Mouse (Mus musculus) megakaryocyte, embryonic 14.5 days (primary cell): Measurements from ENCODE around the gene Ceacam18. TPM values are rescaled to one million over a fixed set of nuclear protein-coding genes. Genes with fewer than 3 reads are reported as not detected.

Experiments used
- H3K27me3 ChIP-seq: replicated peaks from 2 replicates; pipeline ENCODE3; 2012; ENCODE audit warnings: inconsistent platforms
- H3K36me3 ChIP-seq: replicated peaks from 2 replicates; pipeline ENCODE3; 2012; ENCODE audit warnings: low read length, inconsistent platforms, mixed read lengths
- H3K4me1 ChIP-seq: 2 replicates; pipeline ENCODE4 v1.6.1; 2012; ENCODE audit warnings: inconsistent platforms
- H3K4me3 ChIP-seq: replicated peaks from 2 replicates; pipeline ENCODE3; 2012; ENCODE audit warnings: moderate library complexity, mild to moderate bottlenecking, inconsistent platforms
- H3K9me3 ChIP-seq: 2 replicates; pipeline ENCODE4 v1.6.1; 2012; ENCODE audit warnings: inconsistent platforms
- FLI1 ChIP-seq: IDR thresholded peaks from 2 replicates; pipeline ENCODE4 v1.6.1; 2012; ENCODE audit warnings: low read length, inconsistent platforms, mixed read lengths
- GATA1 ChIP-seq: IDR thresholded peaks from 3 replicates; pipeline ENCODE4 v1.6.1; 2012; ENCODE audit warnings: mixed read lengths, low read length, inconsistent platforms, borderline replicate concordance
- polyA plus RNA-seq: library from polyadenylated mRNA; stranded (reverse); fragments of >175 nt; gene quantifications from 2 replicates; pipeline ENCODE4 v1.2.3, GENCODE M21; 2012; ENCODE audit warnings: low replicate concordance; ENCODE audit not compliant: insufficient read depth

Gene Ceacam18
- polyA plus RNA-seq, result 0.86 TPM in 1 of 2 replicates, not detected in the other

DNA sequence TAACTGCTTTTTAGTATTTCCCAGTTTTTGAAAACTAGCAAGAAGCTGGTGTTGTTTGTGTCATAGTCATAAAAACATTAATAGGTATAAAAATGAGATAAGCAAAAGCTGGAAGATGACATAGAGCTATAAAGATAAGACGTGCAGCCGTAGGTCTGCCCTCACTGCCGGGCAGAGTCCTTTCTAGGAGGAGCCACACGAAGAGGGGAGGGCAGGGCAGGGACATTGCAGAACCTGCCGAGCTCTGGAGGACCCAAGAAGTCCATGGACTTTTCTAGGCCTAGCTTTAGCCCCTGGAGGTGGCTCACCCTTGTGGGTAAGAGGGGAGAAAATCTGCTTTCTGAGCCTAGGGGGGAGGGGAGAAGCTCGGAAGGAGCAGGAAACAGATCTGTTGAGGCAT is at the start of gene Ceacam18:
Gene Ceacam18, plus strand, starts transcription at position 208 of the 400 bp plus-strand sequence.
- TF ChIP-seq GATA1 (no peak), FLI1 (no peak)
- Histone ChIP-seq H3K27me3 (no peaks in the 10 kb centered on the region), H3K4me1 (peaks cover 8% of the 10 kb centered on the region; the same call in 1 of the 2 replicates), H3K4me3 (no peak within 1 kb of the TSS), H3K36me3 (no peaks in the 10 kb centered on the region), H3K9me3 (no peaks in the 10 kb centered on the region)

- no peaks in the 10 kb centered on the region for H3K27me3 ChIP-seq
- no peak for TF ChIP-seq FLI1
- TF ChIP-seq GATA1, result no peak
- H3K4me1 ChIP-seq, result peaks cover 26% of the 10 kb centered on the region
- no peak overlapping the region for H3K4me3 ChIP-seq
- H3K9me3 ChIP-seq, result no peaks in the 10 kb centered on the region
- H3K36me3 ChIP-seq, result peaks cover 71% of the 10 kb centered on the region
These were observed 49.7 kb upstream of the Ceacam18 start for GRCm38 (mm10) chr7:43584790-43585189.

- no peak overlapping the region for H3K4me3 ChIP-seq
- H3K9me3 ChIP-seq, result peaks cover 3% of the 10 kb centered on the region; the same call in 1 of the 2 replicates
- TF ChIP-seq GATA1, result no peak
- no peak for TF ChIP-seq FLI1
- H3K4me1 ChIP-seq, result peaks cover 9% of the 10 kb centered on the region
- H3K27me3 ChIP-seq, result peaks cover 17% of the 10 kb centered on the region
- H3K36me3 ChIP-seq, result no peaks in the 10 kb centered on the region
These were observed 32.6 kb upstream of the Ceacam18 start for GRCm38 (mm10) chr7:43601884-43602283.

DNA sequence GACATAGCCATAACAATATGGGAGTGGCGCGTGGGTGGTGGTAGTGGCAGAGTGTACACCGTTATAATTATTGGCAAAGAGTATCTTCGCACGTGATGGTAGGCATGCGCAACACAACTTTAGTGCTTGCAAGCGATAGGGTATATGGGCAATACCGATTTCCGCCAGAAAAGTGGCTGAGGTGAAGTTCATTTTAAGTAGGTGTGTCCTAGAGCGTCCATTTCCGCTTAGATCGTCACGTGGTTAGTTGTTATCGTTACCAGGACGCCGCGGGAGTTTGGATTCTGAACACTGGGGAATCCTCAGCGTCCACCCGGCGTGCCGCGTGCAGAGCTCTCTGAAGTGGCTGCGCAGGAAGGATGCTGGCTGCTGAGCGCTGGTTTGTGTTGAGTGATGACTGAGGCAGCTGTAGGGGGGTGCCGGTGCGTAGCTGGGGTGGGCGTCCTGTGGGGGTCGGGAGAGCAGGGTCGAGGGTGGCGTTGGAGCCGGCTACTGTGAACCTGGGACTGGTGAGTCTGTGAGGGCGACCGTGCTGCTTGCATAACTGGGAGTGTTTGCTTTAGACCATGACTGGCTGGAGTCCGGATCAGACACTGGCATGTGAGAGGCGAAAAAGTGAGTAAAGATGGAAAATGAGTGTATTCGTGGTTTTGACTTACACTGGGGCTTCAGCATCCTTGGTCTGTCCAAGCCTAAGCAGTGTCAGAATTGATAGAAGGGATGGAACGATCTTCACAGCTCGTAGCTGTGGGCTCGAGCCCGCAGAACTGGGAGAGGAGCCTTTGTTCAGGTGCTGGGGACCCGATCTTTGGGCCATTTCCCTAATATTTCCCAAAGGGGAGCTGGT is 27.4 kb upstream of the Ceacam18 start, which contains the start of gene Zfp819:
Gene Zfp819, plus strand, starts transcription at position 274 of the 847 bp plus-strand sequence.
- TF ChIP-seq GATA1 (no peak), FLI1 (no peak)
- Histone ChIP-seq H3K4me1 (peaks cover 10% of the 10 kb centered on the region), H3K4me3 (peak within 1 kb of the TSS; percentile 67), H3K9me3 (peaks cover 5% of the 10 kb centered on the region; the same call in 1 of the 2 replicates), H3K27me3 (peaks cover 25% of the 10 kb centered on the region), H3K36me3 (no peaks in the 10 kb centered on the region)

GRCm38 (mm10) chr7:43607743-43608287 is 26.7 kb upstream of the Ceacam18 start:
- TF ChIP-seq FLI1 (no peak), GATA1 (no peak)
- Histone ChIP-seq H3K27me3 (peaks cover 25% of the 10 kb centered on the region), H3K36me3 (no peaks in the 10 kb centered on the region), H3K4me1 (peaks cover 8% of the 10 kb centered on the region), H3K9me3 (peaks cover 5% of the 10 kb centered on the region; the same call in 1 of the 2 replicates), H3K4me3 (no peak overlapping the region)

DNA sequence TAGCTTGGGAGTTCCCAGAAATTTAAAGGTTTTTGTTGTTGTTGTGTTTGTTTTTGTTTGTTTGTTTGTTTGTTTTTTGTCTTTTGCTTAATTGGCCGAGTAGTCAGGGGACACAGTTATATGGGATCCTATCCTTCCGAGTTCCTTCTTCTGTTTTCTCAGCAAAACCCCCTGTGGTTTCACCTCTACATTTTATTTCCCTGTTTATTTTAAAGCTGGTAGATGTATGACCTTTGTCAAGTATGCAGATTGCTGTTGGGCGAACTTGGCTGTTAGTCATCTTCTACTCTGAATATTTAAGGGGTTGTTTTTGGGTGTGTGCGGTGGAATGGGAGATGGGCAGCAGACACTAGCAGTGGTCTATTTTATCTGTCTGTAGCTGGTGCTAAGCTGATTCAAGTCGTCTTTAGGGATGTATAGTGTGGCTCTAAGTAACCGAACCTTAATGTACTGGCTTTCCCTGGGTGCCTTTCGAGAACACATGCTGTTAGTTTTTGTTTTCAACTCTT is 26.1 kb upstream of the Ceacam18 start:
- Histone ChIP-seq H3K9me3 (peaks cover 5% of the 10 kb centered on the region; the same call in 1 of the 2 replicates), H3K27me3 (peaks cover 25% of the 10 kb centered on the region), H3K36me3 (no peaks in the 10 kb centered on the region), H3K4me1 (peaks cover 8% of the 10 kb centered on the region), H3K4me3 (no peak overlapping the region)
- TF ChIP-seq GATA1 (no peak), FLI1 (no peak)

DNA sequence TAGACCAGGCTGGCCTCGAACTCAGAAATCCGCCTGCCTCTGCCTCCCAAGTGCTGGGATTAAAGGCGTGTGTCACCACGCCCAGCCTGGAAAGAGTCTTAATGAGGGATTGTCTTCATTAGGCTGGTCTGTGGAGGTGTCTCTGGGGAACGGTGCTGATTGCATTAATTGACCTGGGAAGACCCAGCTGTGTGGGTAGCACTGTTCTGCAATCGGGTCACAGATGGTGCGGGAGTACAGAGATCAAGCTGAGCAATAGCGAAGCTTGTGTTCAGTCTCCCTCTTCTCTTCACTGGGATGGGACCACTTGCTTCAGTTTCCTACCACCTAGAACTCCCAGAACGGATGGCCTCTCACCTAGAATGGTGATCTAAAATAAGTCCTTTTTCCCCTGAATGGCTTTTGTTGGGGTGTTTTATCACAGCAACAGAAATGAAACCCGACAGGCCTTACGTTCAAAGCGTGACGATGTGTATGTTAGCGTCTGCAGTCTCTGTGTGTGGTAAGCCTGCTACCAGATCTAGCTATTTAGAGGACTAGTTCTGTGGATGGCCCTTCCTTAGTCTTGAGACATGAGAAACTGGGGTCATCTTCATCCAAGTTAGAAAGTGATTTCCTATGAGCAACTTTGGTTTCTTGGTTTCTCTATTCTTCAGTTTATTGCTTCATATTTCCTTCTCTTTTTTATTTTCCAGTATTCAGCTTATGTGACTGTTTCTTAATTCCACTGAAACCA is 20.5 kb upstream of the Ceacam18 start:
- Histone ChIP-seq H3K27me3 (peaks cover 6% of the 10 kb centered on the region), H3K4me3 (no peak overlapping the region), H3K4me1 (no peaks in the 10 kb centered on the region), H3K9me3 (no peaks in the 10 kb centered on the region), H3K36me3 (no peaks in the 10 kb centered on the region)
- TF ChIP-seq GATA1 (no peak), FLI1 (no peak)

GRCm38 (mm10) chr7:43622927-43623326 is 11.6 kb upstream of the Ceacam18 start:
- Histone ChIP-seq H3K4me3 (no peak overlapping the region), H3K4me1 (peaks cover 12% of the 10 kb centered on the region), H3K9me3 (no peaks in the 10 kb centered on the region), H3K36me3 (no peaks in the 10 kb centered on the region), H3K27me3 (peaks cover 7% of the 10 kb centered on the region)
- TF ChIP-seq FLI1 (no peak), GATA1 (no peak)

GRCm38 (mm10) chr7:43623819-43624218 is 10.7 kb upstream of the Ceacam18 start:
- Histone ChIP-seq H3K4me3 (no peak overlapping the region), H3K27me3 (peaks cover 7% of the 10 kb centered on the region), H3K9me3 (no peaks in the 10 kb centered on the region), H3K36me3 (no peaks in the 10 kb centered on the region), H3K4me1 (peaks cover 12% of the 10 kb centered on the region)
- TF ChIP-seq FLI1 (no peak), GATA1 (no peak)
